Mouse (Mus musculus) c-Kit-positive CD71-positive TER-119-positive erythroid progenitor cells, embryonic 14.5 days (primary cell): ENCODE measurements at regions not wholly inside any gene's neighbourhood (a gene's known extent, or its start where the extent isn't known, plus 50 kb on each side); places are given as distances from the start of the nearest gene placed in this dataset.
A peak's percentile ranks its signal among the peaks of the same experiment; 100 is the strongest.

ENCODE experiments used
- DNase-seq: peaks from one replicate; pipeline ENCODE4 v3.0.0-alpha.2; 2013; ENCODE audit warnings: low spot score

DNA sequence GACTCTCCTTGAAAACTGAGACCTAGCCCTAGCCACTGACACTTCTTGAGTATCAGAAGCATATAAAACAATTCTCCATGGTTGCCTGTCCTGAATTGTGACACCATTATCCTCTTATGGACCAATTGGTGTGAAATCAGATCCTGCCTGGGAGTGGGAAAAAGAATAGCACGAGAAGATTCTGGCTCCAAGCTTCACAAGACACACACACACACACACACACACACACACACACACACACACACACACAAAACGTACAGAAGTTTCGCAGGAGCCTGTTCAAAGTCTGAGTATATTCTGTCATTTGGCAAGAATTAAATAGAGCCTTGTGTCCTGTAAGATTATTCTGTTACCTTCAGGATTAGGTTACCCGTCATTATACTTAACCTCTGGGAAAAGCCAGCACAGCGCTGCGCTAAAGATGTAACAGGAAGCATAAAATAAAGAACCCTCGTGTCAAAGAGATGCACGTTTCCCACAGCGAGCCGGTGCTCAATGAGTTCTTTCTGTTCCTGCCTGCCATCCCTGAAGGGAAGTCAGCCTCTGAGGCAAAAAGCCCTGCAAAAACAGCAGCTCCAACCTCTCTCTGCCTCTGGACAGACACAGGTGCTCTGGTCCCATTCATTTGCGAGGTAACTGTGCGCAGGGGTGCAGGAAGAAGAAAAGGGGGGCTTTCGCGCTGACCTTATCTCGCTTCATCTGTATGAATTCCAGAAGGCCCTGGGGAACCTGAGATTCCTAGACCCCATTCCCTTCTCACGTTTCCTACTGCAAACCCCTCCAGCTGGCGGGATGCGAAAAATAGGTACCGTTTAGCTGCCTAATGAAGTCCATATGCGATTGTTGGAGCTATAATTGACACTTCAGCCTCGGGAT lies 178.4 kb upstream of the Elac2 start:
- DNase-seq, result peak; percentile 11

DNA sequence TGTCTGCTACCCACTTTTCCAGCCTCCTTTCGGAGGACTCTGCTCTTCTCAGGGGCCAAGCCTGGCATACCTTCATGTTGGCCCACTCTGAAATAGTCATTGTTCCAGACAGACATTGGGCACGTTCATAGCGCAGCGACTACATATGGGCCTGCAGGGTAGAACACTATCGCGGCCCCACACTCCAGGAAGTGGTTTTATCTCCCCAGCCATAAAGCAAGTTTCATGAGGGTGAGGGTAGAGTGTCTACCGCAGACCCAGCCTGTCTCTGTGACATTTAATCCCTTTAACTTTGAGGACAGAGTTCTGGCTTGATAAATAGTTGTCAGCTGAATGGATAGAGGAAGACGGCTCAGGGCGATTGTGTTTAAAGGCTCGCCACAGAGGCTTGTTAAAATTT lies 177.5 kb upstream of the Elac2 start:
- peak; percentile 76 for DNase-seq

DNA sequence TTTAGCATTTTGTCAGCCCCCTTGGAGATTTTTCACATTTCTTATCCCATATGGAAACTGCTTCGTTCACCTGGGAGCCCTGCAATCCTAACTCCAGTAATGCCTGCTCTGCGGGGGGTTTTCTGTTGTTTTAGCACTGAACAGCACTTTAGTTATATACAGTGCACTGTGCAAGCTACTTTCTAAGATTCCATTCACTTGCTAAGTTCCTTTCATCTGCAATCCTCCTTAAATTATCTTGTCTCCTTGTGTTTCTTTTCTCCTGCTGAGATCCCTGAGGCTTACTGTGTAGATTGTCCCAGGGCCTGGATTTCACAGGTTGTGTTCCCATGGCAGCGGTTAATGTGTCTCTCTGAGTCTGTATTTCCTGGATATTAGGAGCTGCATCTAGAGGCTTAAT lies 173.3 kb upstream of the Elac2 start:
- no peak for DNase-seq

DNA sequence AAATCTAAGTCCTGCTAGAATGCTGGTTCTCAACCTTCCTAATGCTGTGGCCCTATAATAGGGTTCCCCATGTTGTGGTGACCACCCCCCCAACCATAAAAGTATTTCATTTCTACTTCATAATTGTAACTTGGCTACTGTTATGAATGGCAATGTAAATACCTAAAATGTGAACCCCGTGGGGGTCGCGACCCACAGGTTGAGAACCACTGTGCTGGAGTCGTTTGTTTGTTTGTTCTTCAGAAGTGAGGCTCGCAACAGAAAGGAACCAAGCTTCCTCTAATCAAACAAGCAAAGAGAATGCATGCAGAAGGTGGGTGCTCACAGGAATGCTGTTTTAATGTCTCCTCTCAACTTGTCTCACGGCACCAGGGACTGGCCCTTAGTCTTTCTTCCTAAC lies 166.4 kb upstream of the Elac2 start:
- DNase-seq, result no peak

DNA sequence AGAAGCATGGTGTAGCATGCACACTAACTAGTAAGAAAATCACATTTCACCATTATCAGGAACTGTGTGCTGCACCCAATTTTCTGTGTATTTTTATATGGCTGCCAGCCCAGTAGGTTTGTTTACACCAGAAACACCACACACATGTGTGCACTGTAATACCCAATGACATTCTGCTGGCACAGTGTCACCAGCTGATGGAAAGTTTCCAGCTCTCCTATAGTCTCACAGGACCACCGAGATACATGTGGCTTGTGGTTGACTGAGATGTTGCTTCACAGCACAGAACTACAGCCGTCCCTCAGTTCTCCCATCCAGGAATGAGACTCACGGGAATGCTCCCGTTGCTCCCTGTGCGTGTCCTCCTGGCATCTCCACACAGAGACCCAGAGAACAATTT lies 149.4 kb upstream of the Elac2 start:
- DNase-seq, result no peak

DNA sequence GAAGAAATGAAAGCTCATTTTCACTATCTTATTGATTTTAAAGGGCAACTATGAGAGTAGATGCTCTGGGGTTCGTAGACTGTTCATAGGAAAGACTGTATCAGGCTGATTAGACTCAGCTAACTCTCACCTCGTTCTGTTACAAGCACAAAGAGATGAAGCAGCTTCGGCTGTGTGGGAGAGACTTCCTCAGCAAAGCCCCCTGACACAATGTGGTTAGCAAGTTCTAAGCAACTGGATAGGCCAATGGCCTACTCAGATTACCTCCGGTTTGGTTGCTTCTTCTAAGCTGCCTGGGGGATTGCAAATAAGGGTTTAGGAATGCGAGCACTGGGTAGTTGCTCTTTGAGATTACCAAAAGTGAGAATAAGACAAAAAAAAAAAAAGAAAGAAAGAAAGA lies 146.4 kb upstream of the Elac2 start:
- no peak for DNase-seq

DNA sequence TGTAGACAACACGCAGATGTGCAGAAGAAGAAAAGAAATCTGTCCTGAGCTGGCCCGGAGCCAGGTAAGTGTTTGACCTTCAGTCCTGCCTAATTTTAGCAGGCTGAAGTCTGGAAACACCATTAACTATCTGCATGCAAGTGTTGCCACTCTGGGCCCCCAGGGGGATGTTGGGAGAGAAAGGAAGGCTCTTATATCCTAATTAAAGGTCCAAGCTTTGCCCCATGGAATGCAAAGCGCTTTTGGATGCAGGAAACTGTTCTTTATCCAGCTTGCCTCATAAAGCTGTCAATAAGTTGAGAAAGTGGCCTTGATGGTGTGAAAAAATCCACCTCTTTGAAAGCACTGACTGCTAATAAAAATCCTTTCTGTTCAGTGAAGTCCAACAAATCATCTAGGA lies 145.1 kb upstream of the Elac2 start:
- DNase-seq, result no peak

DNA sequence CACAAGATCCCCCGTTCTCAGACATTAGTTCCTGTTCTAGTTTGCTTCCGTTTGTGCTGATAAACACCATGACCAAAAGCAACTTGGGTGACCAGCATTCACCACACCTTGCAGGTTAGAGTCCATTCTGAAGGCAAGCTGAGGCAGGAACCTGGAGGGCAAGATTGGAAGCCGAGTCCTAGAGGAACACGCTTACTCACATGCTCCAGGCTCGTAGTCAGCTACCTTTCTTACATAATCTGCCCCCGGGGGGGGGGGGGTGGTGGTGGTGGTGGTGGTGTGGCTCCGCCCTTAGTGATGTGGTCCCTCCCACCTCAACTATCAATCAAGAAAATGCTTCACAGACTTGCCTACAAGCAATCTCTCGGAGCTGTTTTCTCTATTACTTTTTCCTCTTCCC lies 142.1 kb upstream of the Elac2 start:
- DNase-seq, result no peak

DNA sequence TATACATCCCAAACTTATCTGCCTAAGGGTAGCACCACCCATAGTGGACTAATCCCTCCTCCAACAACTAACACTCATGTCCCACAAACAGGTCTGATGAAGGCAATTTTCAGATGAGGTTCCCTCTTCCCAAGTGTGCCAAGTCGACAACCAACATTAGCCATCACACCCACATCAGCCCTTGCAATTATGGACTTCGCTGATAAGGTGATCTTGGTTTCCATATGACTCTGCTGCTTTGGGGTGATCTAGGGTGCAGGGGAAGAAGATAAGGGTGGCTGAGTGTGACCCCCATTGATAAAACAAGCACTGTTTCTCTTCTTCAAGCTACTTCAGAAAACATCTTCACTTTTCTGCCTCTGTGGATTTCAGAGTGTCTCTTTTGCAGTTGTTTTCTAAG lies 137.7 kb upstream of the Elac2 start:
- DNase-seq, result peak; percentile 79

DNA sequence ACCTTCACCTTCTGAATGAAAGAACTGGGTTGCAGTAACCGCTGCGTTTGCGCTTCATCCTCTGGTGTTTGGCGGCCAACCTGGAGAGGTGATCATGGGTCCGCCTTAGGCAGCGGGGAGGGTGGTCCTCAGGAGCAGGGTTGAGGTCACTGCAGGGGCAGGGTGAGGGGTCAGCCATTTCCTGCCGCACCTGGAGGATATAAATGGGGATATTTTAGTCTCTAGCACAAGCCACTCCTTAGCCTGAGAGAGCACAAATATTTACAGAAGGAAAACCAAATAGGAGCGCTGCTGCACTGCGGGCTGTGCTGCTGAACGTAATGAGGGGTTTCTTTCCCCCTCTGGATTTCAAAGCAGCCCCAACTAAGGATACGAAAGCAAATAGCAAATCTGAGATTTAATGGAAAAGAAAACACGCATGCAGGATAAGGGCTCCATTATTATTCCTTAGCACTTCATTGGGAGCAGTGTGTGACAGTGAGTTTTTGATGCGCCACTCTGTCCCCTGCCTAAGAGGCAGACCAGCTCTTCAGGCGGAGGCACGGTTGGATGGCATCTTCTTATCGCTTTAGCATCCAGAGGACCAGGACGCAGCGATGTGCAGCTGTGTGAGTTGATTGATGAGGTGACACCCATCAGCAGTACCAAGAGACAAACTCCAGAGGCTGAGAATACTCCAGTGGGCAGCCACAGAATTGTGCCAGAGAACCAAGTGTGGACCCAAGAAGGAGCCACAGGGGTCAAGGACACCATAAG lies 135.9 kb upstream of the Elac2 start:
- peak; percentile 32 for DNase-seq

DNA sequence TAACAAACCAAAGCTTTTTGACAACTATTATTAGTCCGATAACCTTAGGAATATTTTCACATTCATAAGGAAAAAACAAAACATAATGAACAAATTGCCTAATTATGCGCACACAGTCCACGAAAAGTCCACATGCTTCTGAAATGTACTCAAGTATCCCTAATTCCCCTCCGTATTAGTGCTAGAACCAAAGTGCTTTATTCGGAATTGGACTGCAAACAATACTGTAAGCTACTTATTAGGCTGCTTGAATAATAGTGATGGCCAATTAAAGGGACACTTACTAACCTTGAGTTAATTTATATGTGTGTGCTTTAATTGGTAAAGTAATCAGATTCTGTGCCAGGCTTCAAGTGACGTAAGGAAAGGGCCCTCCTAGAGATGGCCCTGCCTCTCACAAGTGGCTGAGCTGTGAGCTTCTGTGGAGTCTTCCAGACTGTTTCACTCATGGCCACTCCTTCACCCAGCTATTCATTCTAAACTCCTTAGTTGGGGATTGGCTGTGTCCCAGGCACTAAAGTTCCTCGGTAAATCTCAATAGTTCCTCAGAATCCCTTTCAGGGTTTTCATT lies 132.2 kb upstream of the Elac2 start:
- no peak for DNase-seq

DNA sequence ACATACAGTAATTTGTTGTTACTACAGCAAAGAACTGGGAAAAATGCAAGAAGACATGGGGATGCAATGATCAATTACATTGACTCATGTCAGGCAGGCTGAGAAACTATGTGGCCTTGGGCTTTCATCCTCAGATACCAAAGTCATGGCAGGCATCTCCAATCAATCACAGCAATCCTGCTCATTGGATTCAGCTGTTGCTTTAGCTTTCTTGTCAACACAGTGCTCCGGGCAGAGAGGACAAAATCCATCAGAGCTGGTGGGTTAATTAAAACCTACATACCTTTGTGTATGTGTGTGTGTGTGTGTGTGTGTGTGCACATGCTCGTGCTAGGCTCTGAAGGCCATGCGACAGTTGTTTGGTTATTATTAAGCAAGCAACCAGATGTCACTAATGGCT lies 119.2 kb upstream of the Elac2 start:
- no peak for DNase-seq

DNA sequence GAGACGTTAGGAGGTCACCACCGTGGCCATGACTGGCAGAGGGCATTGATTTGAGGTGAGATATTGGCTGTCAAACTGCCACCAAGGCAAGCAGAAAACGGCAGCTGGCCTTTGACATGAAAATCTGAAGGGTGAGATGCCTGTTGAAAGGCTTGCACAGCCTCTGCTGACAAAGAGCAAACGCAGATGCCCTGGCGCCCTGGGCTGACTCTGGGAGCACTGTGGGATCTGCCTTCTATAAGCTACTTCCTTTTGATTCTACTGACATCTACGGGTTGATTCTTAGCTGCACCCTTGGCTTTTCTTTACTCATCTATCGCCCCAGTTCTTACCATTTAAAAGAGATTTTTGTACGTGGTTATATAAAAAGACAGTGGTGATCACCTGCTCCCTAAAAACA lies 98.2 kb upstream of the Elac2 start:
- no peak for DNase-seq

DNA sequence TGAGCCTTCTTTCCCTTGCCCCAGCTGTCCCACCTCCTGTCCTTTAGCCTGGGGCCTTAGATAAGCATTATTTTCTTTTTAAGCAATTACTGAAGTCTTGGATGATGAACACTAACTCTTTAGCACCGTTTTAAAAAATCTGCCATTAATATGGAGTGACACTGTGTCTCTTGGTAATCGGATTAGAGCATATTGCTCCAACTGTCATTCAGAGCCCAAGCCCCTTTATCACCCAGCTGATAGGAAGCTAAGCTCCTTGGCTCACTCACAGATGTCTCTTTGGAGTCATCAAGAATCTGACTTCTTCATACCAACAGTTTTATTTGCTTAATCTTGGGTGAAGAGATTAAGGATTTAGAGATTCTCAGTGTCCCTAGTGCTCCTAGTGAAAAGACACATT lies 94.3 kb upstream of the Elac2 start:
- DNase-seq, result no peak

DNA sequence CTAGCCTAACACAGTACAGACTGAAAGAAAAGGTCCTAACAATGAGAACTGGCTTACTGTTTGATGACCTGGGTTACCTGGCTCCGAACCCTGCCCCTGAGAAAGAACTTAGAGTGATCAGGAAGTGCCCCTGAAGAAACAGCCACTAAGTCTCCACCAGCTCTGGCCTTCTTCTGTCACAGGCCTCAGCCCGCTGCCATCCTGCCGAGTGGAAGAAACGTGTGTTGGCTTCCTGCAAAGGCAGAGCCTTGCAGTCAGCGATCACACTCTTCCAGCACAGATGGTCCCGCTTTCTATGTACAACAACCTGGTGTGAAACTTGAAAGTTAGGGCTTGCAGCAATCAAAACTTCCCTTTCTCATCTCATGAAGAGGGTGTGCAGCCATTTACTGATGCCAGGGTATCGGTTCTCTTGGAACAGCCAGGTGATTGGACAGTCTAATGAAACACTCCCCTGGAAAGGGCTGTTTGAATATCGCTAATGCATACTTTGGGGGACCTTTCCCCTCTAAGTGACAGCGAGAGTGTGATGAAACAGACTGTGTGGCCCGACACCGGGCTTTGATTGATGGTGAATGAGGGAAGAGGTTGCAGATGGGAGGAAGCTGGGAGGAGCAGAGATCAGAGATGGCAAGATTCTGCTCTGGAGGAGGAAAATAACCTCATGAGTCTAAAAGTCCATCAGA lies 89.4 kb upstream of the Elac2 start:
- DNase-seq, result no peak

DNA sequence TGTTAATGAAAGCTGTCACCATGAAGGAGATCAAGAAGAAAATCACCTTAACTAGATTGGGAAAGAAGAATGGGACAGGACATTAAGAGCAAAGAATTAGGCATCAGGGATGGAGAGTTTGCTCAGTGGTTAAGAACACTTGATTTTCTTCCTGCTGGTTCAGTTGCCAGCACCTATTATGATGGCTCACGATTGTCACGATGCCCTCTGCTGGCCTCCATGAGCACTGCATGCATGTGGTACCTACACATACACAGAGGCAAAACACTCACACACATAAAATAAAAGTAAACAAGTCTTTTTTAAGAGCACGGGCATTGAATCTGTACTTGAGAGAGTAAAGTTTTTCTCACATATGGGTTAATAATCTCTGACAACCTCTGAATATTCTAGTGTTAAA lies 88.1 kb upstream of the Elac2 start:
- DNase-seq, result peak; percentile 60

DNA sequence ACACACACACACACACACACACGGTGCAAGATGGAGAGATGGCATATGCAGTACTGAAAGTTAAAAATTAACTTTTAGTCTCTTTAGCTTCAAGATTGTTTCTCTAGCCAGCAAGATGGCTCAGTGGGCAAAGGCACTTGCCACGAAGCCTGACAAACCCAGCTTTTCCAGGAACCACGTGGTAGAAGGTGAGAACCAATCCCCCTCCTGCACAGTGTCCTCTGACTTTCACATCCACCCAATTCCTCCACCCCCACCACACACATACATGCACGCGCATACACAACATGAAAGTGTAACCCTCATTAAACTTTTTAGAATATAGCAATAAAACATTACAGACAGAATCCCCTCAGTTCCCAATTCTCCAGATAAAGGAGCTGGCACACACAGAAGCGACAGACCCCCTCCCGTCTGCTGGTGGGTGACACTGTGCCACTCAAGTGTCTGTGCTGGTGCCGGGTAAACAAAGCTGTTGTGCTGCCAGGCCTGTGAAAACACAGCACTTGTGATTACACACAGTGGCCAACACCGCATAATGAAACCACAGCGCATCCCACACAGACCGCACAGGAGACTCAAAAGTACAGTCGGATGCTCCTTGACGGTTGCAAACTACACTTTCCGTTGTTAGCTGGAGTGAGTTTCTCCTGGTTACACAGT lies 82.9 kb upstream of the Elac2 start:
- DNase-seq, result no peak

DNA sequence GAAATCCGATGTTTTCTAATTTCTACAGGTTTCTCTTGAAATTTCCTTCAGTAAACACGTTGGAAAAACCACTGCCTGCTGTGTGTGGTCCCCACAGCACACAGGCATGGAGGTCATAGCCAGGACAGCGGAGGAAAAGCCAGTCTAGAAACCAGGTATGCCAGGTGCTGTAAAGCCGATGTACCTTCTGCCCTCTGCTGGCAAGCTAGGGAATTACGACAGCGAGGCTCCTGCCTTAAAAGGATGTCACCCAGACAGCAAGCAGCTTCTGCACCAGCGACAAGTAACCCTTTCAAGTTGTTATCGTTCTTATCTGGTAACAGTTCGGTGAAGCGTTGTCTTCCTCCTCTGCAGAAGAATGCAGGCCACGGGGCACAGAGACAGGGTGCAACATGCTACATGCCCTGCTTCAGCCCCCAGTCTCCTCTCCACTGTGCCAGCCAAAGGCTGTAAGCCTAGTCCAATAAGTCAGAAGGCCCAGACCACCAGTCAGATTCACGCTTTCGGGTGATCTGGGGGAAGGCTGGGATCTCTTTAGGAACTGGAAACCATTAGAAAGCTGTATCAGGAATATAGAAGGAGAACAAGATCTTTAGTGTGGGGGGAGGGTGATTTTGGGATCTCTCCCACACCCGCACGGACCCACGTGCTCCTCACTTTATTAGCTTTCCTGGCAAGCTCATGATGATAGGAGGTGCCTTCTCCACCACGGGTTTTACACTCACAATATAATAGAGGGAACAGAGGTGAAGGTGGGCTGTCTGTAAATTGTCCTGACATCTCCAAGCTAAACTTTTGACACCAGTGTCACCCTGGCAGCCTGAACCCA lies 79.9 kb upstream of the Elac2 start:
- peak; percentile 60 for DNase-seq

DNA sequence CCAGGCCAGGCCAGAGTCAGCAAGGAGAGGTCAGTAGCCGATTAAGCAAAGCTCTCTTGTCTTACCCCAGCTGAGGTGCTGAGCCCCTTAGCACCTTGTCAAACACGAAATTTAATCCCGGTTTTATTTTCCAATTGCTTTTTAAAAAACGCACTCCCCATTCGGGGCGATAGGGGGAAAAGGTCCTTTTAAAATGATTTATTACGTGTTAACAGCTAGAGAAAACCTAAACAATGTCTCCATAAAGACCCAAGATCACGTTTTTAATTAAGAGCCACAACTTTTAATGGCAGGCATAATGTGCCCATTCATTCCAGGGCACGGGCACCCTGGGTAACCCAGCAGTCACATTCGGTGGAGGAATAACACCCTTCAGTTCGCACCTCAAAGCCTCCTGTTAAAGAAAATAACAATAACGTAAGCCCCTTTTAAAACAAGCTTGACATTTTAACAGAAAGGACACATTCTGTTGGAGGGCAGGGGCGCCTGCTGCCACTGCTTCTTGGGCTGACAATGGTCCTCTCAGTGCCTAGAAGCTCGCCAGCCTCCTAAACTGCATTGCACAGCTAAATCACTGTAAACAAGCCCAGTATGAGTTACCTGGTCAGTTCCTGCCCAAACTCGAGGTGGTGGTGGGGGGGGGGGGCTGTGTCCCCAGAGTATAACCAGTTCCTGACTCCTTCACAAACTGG lies 79.1 kb upstream of the Elac2 start:
- no peak for DNase-seq

DNA sequence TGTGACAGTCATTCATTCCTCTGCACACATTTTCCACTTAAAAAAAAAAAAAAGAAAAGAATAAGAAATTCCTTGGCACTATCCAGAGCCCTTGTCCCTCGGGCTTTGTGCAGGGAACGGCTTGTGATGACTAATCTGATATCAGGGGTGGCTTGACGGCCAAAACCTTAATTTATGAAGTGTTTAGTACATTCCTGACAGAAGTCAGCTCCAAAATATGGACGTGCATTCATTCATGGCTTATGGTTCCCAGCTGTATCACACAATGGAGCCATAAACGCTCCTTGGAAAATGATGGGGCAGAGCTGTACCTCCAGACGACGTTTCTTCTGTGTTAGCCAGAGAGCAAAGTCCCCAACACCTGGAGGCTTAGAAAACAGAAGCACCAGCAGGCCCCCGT lies 62.1 kb upstream of the Elac2 start:
- no peak for DNase-seq

DNA sequence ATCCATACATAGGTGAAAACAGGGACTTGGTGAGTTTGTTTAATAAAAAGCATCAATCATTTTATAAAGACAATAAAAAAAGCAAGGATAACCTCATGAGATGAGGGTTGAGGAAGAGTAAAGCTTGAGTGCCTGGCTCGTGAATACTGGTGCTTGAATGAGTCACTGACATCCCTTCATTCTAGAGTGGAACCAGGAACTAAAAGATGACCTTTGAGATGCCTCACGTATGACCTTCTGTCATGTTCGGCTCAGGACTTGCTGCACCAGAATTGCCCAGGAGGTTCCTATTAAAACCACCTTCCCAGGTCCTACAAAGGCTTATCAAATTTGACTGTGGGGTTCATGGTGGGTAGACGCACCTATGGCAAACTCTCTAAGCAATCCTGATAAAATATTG lies 61.5 kb upstream of the Elac2 start:
- no peak for DNase-seq
